Mouse (Mus musculus) liver, embryonic 11.5 days (tissue): Measurements from ENCODE around the gene Cmip. TPM values are rescaled to one million over a fixed set of nuclear protein-coding genes. Genes with fewer than 3 reads are reported as not detected.

ENCODE experiments used
- ATAC-seq: fragments of 200-750 bp; cut with Nextera tagmentation; replicated peaks from 2 replicates; pipeline ENCODE4 v1.8.0; 2017; ENCODE audit warnings: moderate number of reproducible peaks, mild to moderate bottlenecking, moderate TSS enrichment, moderate library complexity; ENCODE audit not compliant: low FRiP score
- DNase-seq: peaks from one replicate; pipeline ENCODE4 v3.0.0-alpha.2; 2017; ENCODE audit warnings: low spot score
- H3K27ac ChIP-seq: fragments of 300-500 bp; sonication (generic); 2 replicates; pipeline ENCODE4 v1.5.1; 2014; ENCODE audit warnings: mild to moderate bottlenecking, low read depth, low read length, control low read depth
- H3K27me3 ChIP-seq: fragments of 300-500 bp; sonication (generic); replicated peaks from 2 replicates; pipeline ENCODE4 v1.6.1; 2014; ENCODE audit warnings: low read length, mixed read lengths; ENCODE audit not compliant: control insufficient read depth, insufficient read depth
- H3K36me3 ChIP-seq: fragments of 300-500 bp; sonication (generic); 2 replicates; pipeline ENCODE4 v1.6.1; 2014; ENCODE audit warnings: mild to moderate bottlenecking, low read length, moderate library complexity, mixed read lengths; ENCODE audit not compliant: control insufficient read depth, insufficient read depth
- H3K4me1 ChIP-seq: fragments of 300-500 bp; sonication (generic); replicated peaks from 2 replicates; pipeline ENCODE4 v1.6.1; 2014; ENCODE audit warnings: low read length, mixed read lengths; ENCODE audit not compliant: control insufficient read depth, insufficient read depth
- H3K4me2 ChIP-seq: fragments of 300-500 bp; sonication (generic); 2 replicates; pipeline ENCODE4 v1.6.1; 2014; ENCODE audit warnings: mild to moderate bottlenecking, control low read depth, moderate library complexity
- H3K4me3 ChIP-seq: fragments of 300-500 bp; sonication (generic); 2 replicates; pipeline ENCODE4 v1.5.1; 2014; ENCODE audit warnings: low read depth, low read length, control low read depth
- H3K9ac ChIP-seq: fragments of 300-500 bp; sonication (generic); 2 replicates; pipeline ENCODE4 v1.6.1; 2014; ENCODE audit warnings: low read depth, low read length, control low read depth
- H3K9me3 ChIP-seq: fragments of 300-500 bp; sonication (generic); 2 replicates; pipeline ENCODE4 v1.6.1; 2016; ENCODE audit warnings: low read length, inconsistent platforms, mixed read lengths; ENCODE audit not compliant: control insufficient read depth
- WGBS: fragments of 180-500 bp; shearing (Covaris S2); extraction: QIAGEN DNeasy Blood & Tissue Kit; methylation state at CpG from one replicate; pipeline ENCODE4 v1.1.7; 2014; 5-methylcytosine and 5-hydroxymethylcytosine counted together
- polyA plus RNA-seq: library from polyadenylated mRNA; unstranded; fragments of >200 nt; fragmentation: Nextera tagmentation; extraction: Ambion mirVana; gene quantifications from 2 replicates; pipeline ENCODE4 v1.2.1, GENCODE M21; 2014

The Cmip gene
- polyA plus RNA-seq, 1 experiment from 2014 or later: 17.1 TPM

DNA sequence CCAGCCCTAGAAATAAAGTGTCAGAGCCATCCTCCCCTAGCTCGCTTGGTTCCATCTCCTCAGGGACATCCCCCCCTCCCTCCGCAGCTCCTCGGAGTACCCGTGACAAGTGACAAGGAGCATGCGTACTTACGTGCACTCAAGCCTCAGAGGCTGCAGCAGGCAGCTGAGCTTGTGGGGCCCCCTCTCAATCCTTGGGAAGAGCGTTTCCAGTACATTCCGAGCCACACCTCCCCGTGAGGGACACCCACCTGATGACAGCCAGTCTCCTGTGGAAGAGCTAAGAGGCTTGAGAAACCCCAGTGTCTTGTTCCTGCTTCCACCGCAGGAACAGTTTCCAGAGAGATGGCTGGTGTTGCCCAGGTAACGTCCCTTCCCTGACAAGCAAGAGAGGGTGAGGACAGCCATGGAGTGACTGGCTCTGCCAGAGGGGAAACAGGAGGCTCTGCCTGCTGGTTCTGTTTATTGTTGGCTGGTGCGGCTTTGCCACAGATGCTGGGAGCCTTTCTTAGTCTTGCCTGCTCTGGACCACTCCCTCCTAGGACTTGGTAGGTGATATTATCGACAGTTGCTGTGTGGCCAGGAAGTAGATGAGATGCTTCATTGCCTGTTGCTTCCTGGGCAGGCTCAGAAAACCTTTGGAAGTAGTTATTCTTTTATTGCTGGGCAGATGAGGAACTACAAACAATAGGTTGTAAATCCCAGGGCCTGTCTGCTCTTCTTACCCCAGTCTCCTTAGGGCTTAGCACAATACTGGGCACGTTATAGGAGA lies 147.0 kb downstream of the Cmip start:
- 62% methylated on average over 14 of the region's 14 CpGs for WGBS

DNA sequence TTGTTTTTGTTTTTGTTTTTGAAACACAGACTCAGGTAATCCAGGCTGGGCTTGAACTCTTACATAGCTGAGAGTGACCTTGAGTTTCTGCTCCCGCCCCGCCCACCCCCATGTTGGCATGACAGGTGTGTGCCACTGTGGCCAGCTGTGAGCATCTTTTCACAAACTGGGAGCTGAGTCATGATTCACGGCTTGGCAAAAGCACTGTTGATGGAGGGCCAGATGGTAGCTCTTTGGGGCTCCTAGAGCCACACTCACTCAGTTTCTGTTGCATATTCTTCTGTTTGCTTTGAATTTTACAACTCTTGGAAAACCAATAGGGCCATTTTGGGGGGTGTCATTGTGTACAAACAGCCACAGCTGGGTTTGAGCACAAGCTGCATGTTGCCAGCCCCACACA lies 149.2 kb downstream of the Cmip start:
- no peak for ATAC-seq
- H3K27me3 ChIP-seq: no peaks in the 10 kb centered on the region
- peaks cover 14% of the 10 kb centered on the region for H3K4me1 ChIP-seq
- no peak overlapping the region for H3K4me3 ChIP-seq
- no peak overlapping the region for H3K4me2 ChIP-seq
- H3K27ac ChIP-seq: no peak overlapping the region
- no peak overlapping the region for H3K9ac ChIP-seq
- H3K9me3 ChIP-seq: no peaks in the 10 kb centered on the region
- no peak for DNase-seq
- WGBS: 89% methylated on average over 3 of the region's 3 CpGs
- H3K36me3 ChIP-seq: no peaks in the 10 kb centered on the region

More for the DNA sequence above, 147.0 kb downstream of the Cmip start:
- Histone ChIP-seq H3K4me1 (peaks cover 14% of the 10 kb centered on the region), H3K4me2 (no peak overlapping the region), H3K27me3 (no peaks in the 10 kb centered on the region), H3K9me3 (no peaks in the 10 kb centered on the region), H3K36me3 (no peaks in the 10 kb centered on the region), H3K4me3 (no peak overlapping the region), H3K9ac (no peak overlapping the region), H3K27ac (no peak overlapping the region)
- ATAC-seq (no peak), DNase-seq (no peak)

DNA sequence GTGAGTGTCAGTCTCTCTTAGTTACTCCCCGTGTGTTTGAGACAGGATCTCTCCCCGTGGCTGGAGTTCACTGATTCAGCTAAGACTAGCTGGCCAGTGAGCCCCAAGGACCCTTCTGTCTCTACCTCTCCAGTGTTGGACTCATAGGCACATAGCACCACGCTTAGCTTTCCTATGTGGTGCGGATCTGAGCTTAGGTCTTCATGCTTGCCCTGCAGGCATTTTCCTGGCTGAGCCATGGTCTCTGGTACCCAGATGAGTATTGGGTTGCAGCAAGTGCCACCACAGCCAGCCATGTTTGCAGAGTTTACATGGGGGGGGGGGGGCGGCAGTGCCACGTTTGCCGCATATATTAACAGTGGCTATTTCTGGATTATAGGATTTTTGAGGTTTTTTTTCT lies 151.8 kb downstream of the Cmip start:
- 83% methylated on average over 7 of the region's 7 CpGs for WGBS
- ATAC-seq: no peak
- Histone ChIP-seq H3K4me2 (no peak overlapping the region), H3K4me1 (peaks cover 5% of the 10 kb centered on the region), H3K9ac (no peak overlapping the region), H3K9me3 (no peaks in the 10 kb centered on the region), H3K27me3 (no peaks in the 10 kb centered on the region), H3K4me3 (no peak overlapping the region), H3K27ac (no peak overlapping the region), H3K36me3 (no peaks in the 10 kb centered on the region)
- DNase-seq: no peak

DNA sequence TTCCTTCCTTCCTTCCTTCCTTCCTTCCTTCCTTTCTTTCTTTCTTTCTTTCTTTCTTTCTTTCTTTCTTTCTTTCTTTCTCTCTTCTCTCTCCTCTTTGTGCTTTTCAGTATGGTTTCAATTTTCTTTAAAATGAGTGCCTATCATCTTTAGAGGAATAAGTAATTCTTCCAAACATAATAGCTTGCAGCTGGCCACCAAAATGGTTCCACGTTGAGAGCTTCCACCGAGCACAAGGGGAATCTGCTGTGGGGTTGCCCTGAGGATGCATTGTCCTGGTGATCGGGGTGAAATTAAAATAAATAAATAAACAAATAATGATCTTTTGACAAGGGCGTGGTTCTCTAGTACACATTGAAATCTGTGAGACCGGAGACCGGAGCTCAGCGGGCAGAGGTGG lies 152.2 kb downstream of the Cmip start:
- ATAC-seq: no peak
- H3K4me1 ChIP-seq: peaks cover under 1% of the 10 kb centered on the region; the same call in 1 of the 2 replicates
- H3K9ac ChIP-seq: no peak overlapping the region
- H3K4me2 ChIP-seq: no peak overlapping the region
- H3K9me3 ChIP-seq: no peaks in the 10 kb centered on the region
- H3K27ac ChIP-seq: no peak overlapping the region
- DNase-seq: no peak
- 84% methylated on average over 7 of the region's 7 CpGs for WGBS
- H3K4me3 ChIP-seq: no peak overlapping the region
- H3K36me3 ChIP-seq: no peaks in the 10 kb centered on the region
- no peaks in the 10 kb centered on the region for H3K27me3 ChIP-seq

DNA sequence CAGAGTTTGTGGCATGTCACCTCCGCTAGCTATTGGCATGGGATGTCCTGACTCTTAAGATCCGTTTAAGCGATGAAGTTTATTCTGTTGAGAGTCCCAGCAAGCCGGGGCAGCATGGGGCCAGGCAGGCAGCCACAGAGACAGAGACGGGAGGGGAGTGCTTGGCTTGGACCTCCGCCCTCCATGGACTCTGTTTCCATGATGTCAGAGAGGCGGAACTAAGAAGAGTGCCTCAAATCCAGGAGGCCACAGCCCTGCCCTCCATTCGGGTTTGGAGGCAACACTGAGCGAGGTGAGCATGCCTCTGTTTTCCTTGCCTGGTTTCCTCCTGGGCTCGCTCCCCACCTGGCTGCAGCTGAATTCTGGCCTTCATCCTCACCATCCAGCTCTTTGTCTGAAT lies 153.5 kb downstream of the Cmip start:
- H3K4me1 ChIP-seq: no peaks in the 10 kb centered on the region
- H3K36me3 ChIP-seq: no peaks in the 10 kb centered on the region
- 81% methylated on average over 10 of the region's 10 CpGs for WGBS
- no peak overlapping the region for H3K9ac ChIP-seq
- H3K27ac ChIP-seq: no peak overlapping the region
- H3K4me3 ChIP-seq: no peak overlapping the region
- DNase-seq (no peak), ATAC-seq (no peak)
- H3K9me3 ChIP-seq: no peaks in the 10 kb centered on the region
- H3K27me3 ChIP-seq: no peaks in the 10 kb centered on the region
- no peak overlapping the region for H3K4me2 ChIP-seq

DNA sequence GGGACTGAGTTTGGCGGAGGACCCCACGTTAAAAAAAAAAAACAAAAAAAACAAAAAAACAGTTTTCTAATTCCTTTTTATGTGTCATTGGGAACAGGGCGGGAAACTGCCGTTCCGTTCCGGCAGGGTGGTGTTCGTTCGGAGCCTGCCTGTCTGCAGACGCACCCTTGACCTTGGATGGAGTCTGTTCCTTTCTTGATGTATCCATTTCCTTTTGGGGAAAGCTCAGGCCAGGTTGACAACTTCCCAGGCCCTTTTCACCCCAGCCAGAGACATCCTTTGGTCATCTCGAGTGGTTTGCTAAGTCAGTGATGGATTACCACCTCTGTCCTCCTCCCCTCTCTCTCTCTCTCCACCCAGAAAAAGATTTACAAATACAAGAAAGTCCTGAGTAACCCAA lies 154.0 kb downstream of the Cmip start:
- WGBS: 78% methylated on average over 10 of the region's 10 CpGs
- Histone ChIP-seq H3K36me3 (no peaks in the 10 kb centered on the region), H3K4me1 (no peaks in the 10 kb centered on the region), H3K4me3 (no peak overlapping the region), H3K9ac (no peak overlapping the region), H3K27ac (no peak overlapping the region), H3K27me3 (no peaks in the 10 kb centered on the region), H3K4me2 (no peak overlapping the region), H3K9me3 (no peaks in the 10 kb centered on the region)
- DNase-seq: no peak
- ATAC-seq: no peak

DNA sequence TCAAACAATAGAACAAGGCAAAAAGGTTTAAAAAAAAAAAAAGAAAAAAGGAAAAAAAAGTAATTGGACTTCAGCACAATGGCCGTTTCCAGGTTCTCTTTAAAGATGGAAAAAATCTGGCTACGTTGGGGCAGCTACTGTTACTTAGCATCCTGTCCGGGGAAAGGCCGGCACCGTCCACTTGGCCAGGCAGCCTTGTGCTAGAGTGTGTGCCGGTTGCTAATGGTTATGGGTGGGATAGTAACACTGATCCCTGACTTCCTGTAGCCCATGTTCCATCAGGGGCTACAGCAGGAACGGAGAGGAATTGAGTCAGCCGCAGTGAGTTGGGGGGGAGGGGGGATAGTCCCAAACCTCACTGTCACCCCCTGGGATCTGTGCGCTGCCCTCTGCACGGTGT lies 155.4 kb downstream of the Cmip start:
- no peak for ATAC-seq
- Histone ChIP-seq H3K4me2 (no peak overlapping the region), H3K4me3 (no peak overlapping the region), H3K9me3 (no peaks in the 10 kb centered on the region), H3K27me3 (no peaks in the 10 kb centered on the region), H3K9ac (no peak overlapping the region), H3K27ac (no peak overlapping the region), H3K4me1 (no peaks in the 10 kb centered on the region), H3K36me3 (peaks cover 5% of the 10 kb centered on the region; the same call in 1 of the 2 replicates)
- 92% methylated on average over 10 of the region's 10 CpGs for WGBS
- DNase-seq: no peak

DNA sequence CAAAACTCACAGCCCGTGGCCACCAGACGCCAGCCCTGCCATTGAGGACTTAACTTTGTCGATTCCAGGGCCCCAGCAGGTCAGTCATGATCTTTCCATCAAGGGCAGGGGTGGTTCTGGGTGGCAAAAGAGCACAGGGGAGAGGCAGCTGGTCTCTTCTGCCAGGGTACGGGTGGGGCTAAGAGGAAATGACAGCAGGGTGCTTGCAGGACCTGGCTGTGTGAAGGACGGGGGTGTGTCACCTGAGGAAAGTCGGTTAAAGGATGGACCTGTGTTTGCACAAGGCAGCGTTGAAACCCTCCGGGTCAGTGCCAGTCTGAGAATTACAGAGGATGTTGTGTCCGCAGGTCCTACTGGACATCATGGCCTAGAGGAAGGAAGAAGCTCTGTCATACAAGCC lies 161.0 kb downstream of the Cmip start:
- Histone ChIP-seq H3K27ac (no peak overlapping the region), H3K9me3 (no peaks in the 10 kb centered on the region), H3K27me3 (no peaks in the 10 kb centered on the region), H3K9ac (no peak overlapping the region), H3K36me3 (peaks cover 7% of the 10 kb centered on the region; the same call in 1 of the 2 replicates), H3K4me1 (peaks cover 6% of the 10 kb centered on the region), H3K4me3 (no peak overlapping the region), H3K4me2 (no peak overlapping the region)
- no peak for DNase-seq
- ATAC-seq: no peak
- 87% methylated on average over 9 of the region's 9 CpGs for WGBS

DNA sequence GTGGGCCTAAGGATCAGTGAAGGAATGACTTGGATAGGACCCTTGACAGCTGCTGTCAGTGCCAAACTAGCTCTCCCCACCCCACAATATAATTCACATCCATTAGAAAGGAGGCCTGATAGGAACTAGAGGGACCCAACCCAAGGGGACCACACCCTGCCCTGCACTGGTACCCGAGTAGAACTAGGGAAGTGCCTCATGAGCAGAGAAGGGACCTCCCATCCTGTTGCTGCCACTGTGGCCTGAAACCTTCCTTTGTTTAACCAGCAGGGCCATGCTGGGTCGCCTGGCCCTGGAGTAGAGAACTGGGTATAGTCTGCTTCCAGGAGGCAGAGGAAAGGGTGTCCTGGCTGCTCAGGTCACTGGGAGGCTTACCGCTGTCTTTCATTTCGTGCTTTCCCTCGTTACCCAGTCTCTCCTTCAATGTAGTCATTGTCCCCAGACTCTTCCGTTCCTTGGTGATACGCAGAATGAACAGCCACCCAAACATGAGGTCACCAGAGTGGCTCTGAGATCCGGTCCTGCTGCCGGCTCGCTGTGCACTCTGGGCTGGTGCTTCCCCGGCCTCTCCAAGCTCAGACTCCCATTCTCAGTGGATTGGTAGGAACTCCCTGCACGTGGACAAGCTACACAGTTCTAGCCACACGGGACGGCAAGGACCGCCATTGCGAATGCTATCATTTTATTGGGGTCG lies 164.1 kb downstream of the Cmip start:
- H3K4me1 ChIP-seq: peaks cover 6% of the 10 kb centered on the region
- no peak overlapping the region for H3K4me2 ChIP-seq
- H3K9me3 ChIP-seq: no peaks in the 10 kb centered on the region
- ATAC-seq (no peak), DNase-seq (no peak)
- H3K27me3 ChIP-seq: no peaks in the 10 kb centered on the region
- H3K36me3 ChIP-seq: peaks cover 15% of the 10 kb centered on the region; the same call in 1 of the 2 replicates
- 90% methylated on average over 17 of the region's 17 CpGs for WGBS
- H3K27ac ChIP-seq: no peak overlapping the region
- H3K4me3 ChIP-seq: no peak overlapping the region
- no peak overlapping the region for H3K9ac ChIP-seq
